9 mouse cellular contexts compared by ENCODE assay signal in genomic region chr3:82362452-82362851, GRCm38 (mm10). TPM values are rescaled to one million over a fixed set of nuclear protein-coding genes. Genes with fewer than 3 reads are reported as not detected.
A peak's percentile ranks its signal among the peaks of the same experiment; 100 is the strongest.
DNase-seq lines count a peak whose midpoint lies in the region; ATAC-seq and TF ChIP-seq lines count a peak whose summit lies in the region.
"Had no signal": no experiment of that assay in that cellular context is flagged by ENCODE, and none has a peak within 500 bp of the region (broad histone marks: within the 10 kb centered on the region; RNA-seq: fewer than 3 reads in every experiment).

No protein-coding gene starts in this region.

- peak; percentile 23 for DNase-seq in heart, postnatal 4 days
- no peak for DNase-seq in heart, adult 9 months (ENCODE audit: low spot score in 2 of 2)
- no peak for DNase-seq in testis, postnatal 14 days (ENCODE audit: low spot score)
- peak; percentile 38 for DNase-seq in thymus, postnatal 4 days
- DNase-seq in adrenal gland, adult 8-10 months, result no peak
- no peak for DNase-seq in left cerebral cortex, postnatal 36 days (ENCODE audit: low spot score in 2 of 2)

- TF ChIP-seq CTCF in testis, adult 2 months (IDR thresholded peaks at IDR 0.05; ENCODE audit: control insufficient read depth, insufficient read depth, insufficient replicate concordance, low read depth, low read length), result peak; percentile 22; the same call in 1 of the 2 replicates

- peaks cover 2% of the 10 kb centered on the region; the same call in 1 of the 2 replicates for H3K36me3 ChIP-seq in testis, adult 2 months (ENCODE audit: control insufficient read depth, insufficient read depth, low read length)

- peaks cover 3% of the 10 kb centered on the region for H3K4me1 ChIP-seq in testis, adult 2 months (ENCODE audit: control insufficient read depth, insufficient read depth, low read length)

- H3K27ac ChIP-seq in testis, adult 2 months (ENCODE audit: control insufficient read depth, insufficient read depth, low read depth, low read length), result no peak overlapping the region
- H3K27ac ChIP-seq: limb, embryonic 15.5 days had no signal

- intact Hi-C loops in left cerebral cortex, postnatal 36 days (cut with DNase I), result no loop called here

- TF ChIP-seq POLR2A in testis, adult 2 months (IDR thresholded peaks at IDR 0.05; ENCODE audit: control insufficient read depth, low read depth, low read length), result no peak

- H3K27me3 ChIP-seq in testis, adult 2 months (ENCODE audit: control insufficient read depth, insufficient read depth, low read length), result no peaks in the 10 kb centered on the region
- H3K27me3 ChIP-seq: limb, embryonic 15.5 days had no signal

- peak; percentile 46 to 58 for ATAC-seq in hematopoietic stem cell, adult 5-6 weeks (replicated peaks in 1 of 2; ENCODE audit: insufficient read depth in 1 of 2, low FRiP score in 2 of 2, low TSS enrichment in 1 of 2, low read depth in 1 of 2, poor library complexity in 2 of 2, severe bottlenecking in 2 of 2)

- no peak overlapping the region for H3K4me3 ChIP-seq in testis, adult 2 months (ENCODE audit: control insufficient read depth, low read depth, low read length)
- H3K4me3 ChIP-seq: limb, embryonic 15.5 days had no signal

RNA-seq across cellular contexts. Expression of gene Map9, which starts 4.6 kb away (rescaled TPM):
- total RNA-seq in heart, postnatal 4 days (2021), result 1 to 10 TPM; 3.0 to 3.4 TPM
- polyA plus RNA-seq in testis, adult 2 months (2012; rRNA removed), result 0.76 and 0.99 TPM in 2 replicates
- total RNA-seq in hematopoietic stem cell, adult 5-6 weeks (2017), result 6.8 and 8.1 TPM in 2 replicates
- total RNA-seq in adrenal gland, adult 8-10 months (2022), result 1 to 10 TPM; 7.5 to 7.9 (median 7.7) TPM
- total RNA-seq in left cerebral cortex, postnatal 36 days (2021), result 100 to 1,000 TPM in 1 of 2 experiments, 10 to 100 TPM in 1; 89.1 to 105 TPM

Comparison
In these comparisons a context has a peak if more than half of its experiments do, and no peak if none do; other contexts are left out.
1. DNase-seq: peak in heart, postnatal 4 days (single experiment) and thymus, postnatal 4 days (single experiment); none in heart, adult 9 months (0 of 2), testis, postnatal 14 days (single experiment), adrenal gland, adult 8-10 months (single experiment) and left cerebral cortex, postnatal 36 days (0 of 2).